Comparison of ENCODE assay signal across 23 mouse cellular contexts in the genomic region with DNA sequence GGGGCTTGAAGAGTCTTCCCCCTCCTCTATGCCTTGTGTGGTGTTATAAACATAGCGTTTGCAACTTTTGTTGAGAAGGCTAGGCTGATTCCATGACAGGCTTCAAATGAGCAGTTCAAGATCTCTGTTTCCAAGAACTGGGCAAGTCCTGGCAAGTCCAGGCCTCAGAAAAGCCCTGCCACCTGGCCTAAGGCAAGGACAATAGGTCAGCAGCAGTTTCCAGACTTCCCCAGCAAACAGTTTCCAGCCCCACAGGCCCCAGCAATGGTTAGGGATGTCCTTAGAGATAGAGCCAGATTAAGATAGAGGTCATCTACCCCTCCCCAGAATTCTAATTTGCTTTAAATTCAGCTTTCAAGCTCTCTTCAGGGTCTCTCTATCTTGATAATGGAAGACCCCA. TPM values are rescaled to one million over a fixed set of nuclear protein-coding genes. Genes with fewer than 3 reads are reported as not detected.
"Had no signal": no experiment of that assay in that cellular context is flagged by ENCODE, and none has a peak within 500 bp of the region (broad histone marks: within the 10 kb centered on the region; RNA-seq: fewer than 3 reads in every experiment).

No protein-coding gene starts in this region.

- H3K4me3 ChIP-seq: midbrain, embryonic 12.5 days; neural tube, embryonic 12.5 days; stomach, embryonic 15.5 days had no signal

- H3K9me3 ChIP-seq: midbrain, embryonic 12.5 days; neural tube, embryonic 12.5 days; stomach, embryonic 15.5 days had no signal

- H3K36me3 ChIP-seq: midbrain, embryonic 12.5 days; neural tube, embryonic 12.5 days; stomach, embryonic 15.5 days had no signal

- H3K27ac ChIP-seq: liver, embryonic 14.5 days; midbrain, embryonic 12.5 days; neural tube, embryonic 12.5 days; stomach, embryonic 15.5 days; stomach, postnatal 0 days had no signal

- H3K9ac ChIP-seq: liver, embryonic 14.5 days; lung, embryonic 14.5 days; midbrain, embryonic 12.5 days; neural tube, embryonic 12.5 days; stomach, embryonic 15.5 days had no signal

- H3K4me2 ChIP-seq: lung, embryonic 14.5 days; midbrain, embryonic 12.5 days; neural tube, embryonic 12.5 days; stomach, embryonic 15.5 days had no signal

- DNase-seq: lung, adult 18-20 months; lung, embryonic 14.5 days; lung, postnatal 10 days; lung, postnatal 4 days; midbrain, embryonic 14.5 days; right cerebral cortex, postnatal 14 days; thymus, adult 2 months; thymus, postnatal 25 days; thymus, postnatal 4 days had no signal

- H3K27me3 ChIP-seq: midbrain, embryonic 12.5 days; neural tube, embryonic 12.5 days; stomach, embryonic 15.5 days had no signal

- H3K4me1 ChIP-seq: midbrain, embryonic 12.5 days; neural tube, embryonic 12.5 days; stomach, embryonic 15.5 days had no signal

RNA-seq across cellular contexts. Expression of a gene that starts 32.5 kb away (rescaled TPM):
- total RNA-seq: megakaryocyte, adult 5-6 weeks; midbrain, postnatal 0 days; monocyte, adult 5-6 weeks; neutrophil, adult 5-6 weeks had no signal
- polyA plus RNA-seq: liver, embryonic 16.5 days; lung, embryonic 14.5 days; lung, embryonic 16.5 days; midbrain, embryonic 12.5 days; midbrain, embryonic 14.5 days; midbrain, postnatal 0 days; neural tube, embryonic 12.5 days; neural tube, embryonic 14.5 days; spleen, adult 2 months; stomach, embryonic 15.5 days; stomach, postnatal 0 days; thymus, adult 2 months; urinary bladder, adult 2 months had no signal
